ENCODE assay signal across 9 mouse cellular contexts in genomic region chr13:75841950-75842349, GRCm38 (mm10). TPM values are rescaled to one million over a fixed set of nuclear protein-coding genes. Genes with fewer than 3 reads are reported as not detected.
DNase-seq lines count a peak whose midpoint lies in the region; ATAC-seq and TF ChIP-seq lines count a peak whose summit lies in the region.
"Had no signal": no experiment of that assay in that cellular context is flagged by ENCODE, and none has a peak within 500 bp of the region (broad histone marks: within the 10 kb centered on the region; RNA-seq: fewer than 3 reads in every experiment).

No protein-coding gene starts in this region.

- H3K36me3 ChIP-seq in heart, embryonic 14.5 days (ENCODE audit: control insufficient read depth, insufficient read depth, low read length), result peaks cover under 1% of the 10 kb centered on the region; the same call in 1 of the 2 replicates
- H3K36me3 ChIP-seq in megakaryocyte, embryonic 14.5 days (replicated peaks; ENCODE audit: low read length), result peaks cover 14% of the 10 kb centered on the region
- no peaks in the 10 kb centered on the region for H3K36me3 ChIP-seq in midbrain, embryonic 13.5 days

- no peak for DNase-seq in heart, postnatal 36 days
- DNase-seq in frontal cortex, postnatal 25 days (ENCODE audit: low spot score in 2 of 2), result no peak
- DNase-seq in testis, postnatal 10 days (ENCODE audit: low spot score), result no peak
- no peak for DNase-seq in cerebellum, adult 2 months
- DNase-seq: gastrocnemius, postnatal 14 days had no signal

- H3K4me1 ChIP-seq in heart, embryonic 14.5 days (ENCODE audit: control insufficient read depth in 2 of 2, insufficient read depth in 2 of 2, low read length in 2 of 2), result peaks cover 6 to 25% of the 10 kb centered on the region in 2 experiments
- H3K4me1 ChIP-seq in megakaryocyte, embryonic 14.5 days, result peaks cover 79% of the 10 kb centered on the region
- H3K4me1 ChIP-seq in midbrain, embryonic 13.5 days (replicated peaks), result peaks cover 30% of the 10 kb centered on the region
- peaks cover 2% of the 10 kb centered on the region; the same call in 1 of the 2 replicates for H3K4me1 ChIP-seq in cerebellum, adult 2 months (ENCODE audit: control insufficient read depth, insufficient read depth, low read length)

- no peak for TF ChIP-seq CTCF in cerebellum, adult 2 months (IDR thresholded peaks at IDR 0.05; ENCODE audit: borderline replicate concordance, insufficient read depth, low read depth, low read length)

- no peak for ATAC-seq in heart, embryonic 14.5 days (ENCODE audit: insufficient number of reproducible peaks, insufficient read depth, low FRiP score, low read depth)
- ATAC-seq in megakaryocyte, adult 5-6 weeks (ENCODE audit: poor library complexity, severe bottlenecking), result no peak
- ATAC-seq in midbrain, embryonic 13.5 days, result no peak

- intact Hi-C loops in heart, postnatal 36 days (cut with DNase I), result loop anchor here (5.0 kb wide), 1 partner anchor 135 kb away; the partner anchor contains the start of gene Ell2

- H3K4me3 ChIP-seq in heart, embryonic 14.5 days (ENCODE audit: control insufficient read depth in 1 of 2, insufficient read depth in 1 of 2, low read depth in 1 of 2, low read length in 2 of 2), result no peak overlapping the region; a peak in 1 of 4 replicates
- peak overlapping the region; percentile 38 for H3K4me3 ChIP-seq in megakaryocyte, embryonic 14.5 days (replicated peaks)
- H3K4me3 ChIP-seq in midbrain, embryonic 13.5 days (replicated peaks), result no peak overlapping the region
- H3K4me3 ChIP-seq in cerebellum, adult 2 months (replicated peaks; ENCODE audit: insufficient read depth, low read depth, low read length), result no peak overlapping the region

- no peak for TF ChIP-seq POLR2A in cerebellum, adult 2 months (IDR thresholded peaks at IDR 0.05; ENCODE audit: borderline replicate concordance, insufficient read depth, low read length)

- no peaks in the 10 kb centered on the region for H3K27me3 ChIP-seq in heart, embryonic 14.5 days (ENCODE audit: control insufficient read depth, insufficient read depth, low read length)
- no peaks in the 10 kb centered on the region for H3K27me3 ChIP-seq in megakaryocyte, embryonic 14.5 days (replicated peaks)
- H3K27me3 ChIP-seq in midbrain, embryonic 13.5 days, result no peaks in the 10 kb centered on the region
- H3K27me3 ChIP-seq in cerebellum, adult 2 months (ENCODE audit: control insufficient read depth, insufficient read depth, low read length), result no peaks in the 10 kb centered on the region

- H3K9ac ChIP-seq in heart, embryonic 14.5 days (ENCODE audit: low read length), result 0 out of 2 replicates have a peak overlapping the region, but pooled peaks have one; percentile 0
- H3K9ac ChIP-seq in midbrain, embryonic 13.5 days (replicated peaks), result no peak overlapping the region

- peak overlapping the region; percentile 88 for H3K4me2 ChIP-seq in heart, embryonic 14.5 days (ENCODE audit: low read length)
- 0 out of 2 replicates have a peak overlapping the region, but pooled peaks have one; percentile 65 for H3K4me2 ChIP-seq in midbrain, embryonic 13.5 days (replicated peaks)

- no peaks in the 10 kb centered on the region for H3K9me3 ChIP-seq in heart, embryonic 14.5 days (ENCODE audit: control insufficient read depth, low read length)
- no peaks in the 10 kb centered on the region for H3K9me3 ChIP-seq in megakaryocyte, embryonic 14.5 days
- no peaks in the 10 kb centered on the region for H3K9me3 ChIP-seq in midbrain, embryonic 13.5 days

- WGBS in heart, embryonic 14.5 days, result 74% methylated on average over 3 of the region's 3 CpGs
- 77% methylated on average over 3 of the region's 3 CpGs for WGBS in midbrain, embryonic 13.5 days
- 86% methylated on average over 3 of the region's 3 CpGs for WGBS in cerebellum, adult 2 months

- H3K27ac ChIP-seq in heart, embryonic 14.5 days (replicated peaks in 1 of 2; ENCODE audit: control insufficient read depth in 1 of 2, insufficient read depth in 1 of 2, low read depth in 2 of 2, low read length in 2 of 2), result no peak overlapping the region
- no peak overlapping the region for H3K27ac ChIP-seq in midbrain, embryonic 13.5 days
- no peak overlapping the region for H3K27ac ChIP-seq in cerebellum, adult 2 months (ENCODE audit: insufficient read depth, low read length)

RNA-seq across cellular contexts. Expression of gene Glrx, which starts 2.3 kb away (rescaled TPM):
- polyA plus RNA-seq in heart, embryonic 14.5 days (2014; fragmentation: Nextera tagmentation; extraction: Ambion mirVana), result 142 and 143 TPM in 2 replicates
- 10 to 100 TPM; 40.3 to 46.3 TPM for total RNA-seq in heart, postnatal 36 days (2021)
- polyA plus RNA-seq in megakaryocyte, embryonic 14.5 days (2012; ENCODE audit: insufficient read depth, low replicate concordance), result 6.3 TPM in 1 of 2 replicates, not detected in the other
- total RNA-seq in megakaryocyte, adult 5-6 weeks (2015), result 272 and 276 TPM in 2 replicates
- 147 and 155 TPM in 2 replicates for total RNA-seq in megakaryocyte, adult 5-6 weeks (2017)
- polyA plus RNA-seq in midbrain, embryonic 13.5 days (2015; fragmentation: Nextera tagmentation; extraction: Ambion mirVana), result 33.0 and 33.9 TPM in 2 replicates
- 68.6 and 80.1 TPM in 2 replicates for polyA plus RNA-seq in cerebellum, adult 2 months (2012; rRNA removed)
